Mouse (Mus musculus) cortical plate, adult 2 months (tissue): ENCODE data around the gene Zfhx3.

ENCODE experiments used
- CTCF ChIP-seq: fragments of 200-500 bp; IDR thresholded peaks from 2 replicates; pipeline ENCODE4 v1.5.1; 2011; ENCODE audit warnings: mild to moderate bottlenecking, control low read depth, low read length; ENCODE audit not compliant: insufficient read depth; ENCODE audit errors: extremely low read depth
- POLR2A ChIP-seq: fragments of 200-500 bp; IDR thresholded peaks from 2 replicates; pipeline ENCODE4 v1.6.1; 2011; ENCODE audit warnings: mild to moderate bottlenecking, low read length, control low read depth; ENCODE audit not compliant: insufficient read depth; ENCODE audit errors: extremely low read depth

- TF ChIP-seq CTCF (no peak), POLR2A (no peak)
These were observed 77.2 kb downstream of the Zfhx3 start for GRCm38 (mm10) chr8:108019651-108020050.
